Mouse (Mus musculus): ENCODE measurements around the gene Gpr82.

- TF ChIP-seq CTCF (IDR thresholded peaks at IDR 0.05; ENCODE audit: low read depth, low read length) (no peak), EP300 (IDR thresholded peaks at IDR 0.05; ENCODE audit: insufficient read depth, low read depth, low read length) (no peak), POLR2A (IDR thresholded peaks at IDR 0.05; ENCODE audit: insufficient read depth, low read length) (no peak)
Observed at GRCm38 (mm10) chrX:13691865-13692264, 30.7 kb downstream of the Gpr82 start.
